Mouse (Mus musculus) kidney, embryonic 16.5 days (tissue): ENCODE results near the gene Csnk1g2. TPM values are rescaled to one million over a fixed set of nuclear protein-coding genes. Genes with fewer than 3 reads are reported as not detected.
"Not testable (repeated sequence)": the region's sequence is repeated elsewhere in the genome, so short reads cannot be mapped to it uniquely, and the experiment has no call there.

Experiments
- ATAC-seq: fragments of 200-750 bp; cut with Nextera tagmentation; 2 replicates; pipeline ENCODE4 v1.8.0; 2017; ENCODE audit warnings: moderate TSS enrichment; ENCODE audit not compliant: low FRiP score, low TSS enrichment
- H3K27ac ChIP-seq: fragments of 300-500 bp; sonication (generic); 2 replicates; pipeline ENCODE4 v1.5.1; 2014; ENCODE audit warnings: low read length
- H3K27me3 ChIP-seq: fragments of 300-500 bp; sonication (generic); 2 replicates; pipeline ENCODE4 v1.6.1; 2014; ENCODE audit warnings: low read length, control low read depth, mixed read lengths; ENCODE audit not compliant: insufficient read depth
- H3K36me3 ChIP-seq: fragments of 300-500 bp; sonication (generic); 2 replicates; pipeline ENCODE4 v1.6.1; 2014; ENCODE audit warnings: low read length, control low read depth, mixed read lengths; ENCODE audit not compliant: insufficient read depth
- H3K4me1 ChIP-seq: fragments of 300-500 bp; sonication (generic); 2 replicates; pipeline ENCODE4 v1.6.1; 2014; ENCODE audit warnings: low read length, control low read depth, mixed read lengths; ENCODE audit not compliant: insufficient read depth
- H3K4me2 ChIP-seq: fragments of 300-500 bp; sonication (generic); replicated peaks from 2 replicates; pipeline ENCODE4 v1.6.1; 2014; ENCODE audit warnings: low read depth, low read length
- H3K4me3 ChIP-seq: fragments of 300-500 bp; sonication (generic); 2 replicates; pipeline ENCODE4 v1.5.1; 2014; ENCODE audit warnings: mild to moderate bottlenecking, low read length
- H3K9ac ChIP-seq: fragments of 300-500 bp; sonication (generic); replicated peaks from 2 replicates; pipeline ENCODE4 v1.6.1; 2014; ENCODE audit warnings: low read length
- H3K9me3 ChIP-seq: fragments of 300-500 bp; sonication (generic); 2 replicates; pipeline ENCODE4 v1.6.1; 2016; ENCODE audit warnings: low read length, control low read depth
- WGBS: fragments of 180-500 bp; shearing (Covaris S2); extraction: QIAGEN DNeasy Blood & Tissue Kit; methylation state at CpG from one replicate; pipeline ENCODE4 v1.1.7; 2014; 5-methylcytosine and 5-hydroxymethylcytosine counted together
- polyA plus RNA-seq: library from polyadenylated mRNA; unstranded; fragments of >200 nt; fragmentation: Nextera tagmentation; extraction: Ambion mirVana; gene quantifications from 2 replicates; pipeline ENCODE4 v1.2.1, GENCODE M21; 2015

The Csnk1g2 gene
- polyA plus RNA-seq, 1 experiment from 2014 or later: 93.6 TPM

DNA sequence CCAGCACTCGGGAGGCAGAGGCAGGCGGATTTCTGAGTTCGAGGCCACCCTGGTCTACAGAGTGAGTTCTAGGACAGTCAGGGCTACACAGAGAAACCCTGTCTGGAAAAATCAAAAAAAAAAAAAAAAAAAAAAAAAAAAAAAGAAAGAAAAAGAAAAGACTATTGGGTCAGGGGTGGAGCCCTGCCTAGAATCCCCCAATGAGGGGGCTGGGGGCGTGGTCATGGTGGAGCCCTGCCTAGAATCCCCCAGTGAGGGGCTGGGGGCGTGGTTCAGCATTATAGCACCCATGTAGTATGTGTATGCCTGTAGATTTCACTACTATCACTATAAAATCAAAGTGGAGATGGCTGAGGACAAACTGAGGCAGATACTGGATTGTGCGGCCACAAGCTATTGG is 27.3 kb downstream of the Csnk1g2 start:
- H3K4me3 ChIP-seq, H3K27ac ChIP-seq, H3K4me1 ChIP-seq, H3K9ac ChIP-seq, ATAC-seq, H3K27me3 ChIP-seq, H3K4me2 ChIP-seq, H3K9me3 ChIP-seq: not testable (repeated sequence)
- 88% methylated on average over 6 of the region's 6 CpGs for WGBS
- peaks cover 30% of the 10 kb centered on the region for H3K36me3 ChIP-seq

- 89% methylated on average over 10 of the region's 10 CpGs for WGBS
- Histone ChIP-seq H3K9ac (no peak overlapping the region), H3K4me2 (no peak overlapping the region), H3K4me1 (peaks cover 13% of the 10 kb centered on the region), H3K4me3 (no peak overlapping the region), H3K36me3 (peaks cover 25% of the 10 kb centered on the region), H3K27me3 (no peaks in the 10 kb centered on the region), H3K27ac (no peak overlapping the region), H3K9me3 (no peaks in the 10 kb centered on the region)
- ATAC-seq: no peak
These were observed 27.8 kb downstream of the Csnk1g2 start for GRCm38 (mm10) chr10:80650392-80650791.

- 84% methylated on average over 6 of the region's 6 CpGs for WGBS
- ATAC-seq: no peak
- no peaks in the 10 kb centered on the region for H3K27me3 ChIP-seq
- no peak overlapping the region for H3K27ac ChIP-seq
- H3K4me3 ChIP-seq: no peak overlapping the region
- H3K9me3 ChIP-seq: no peaks in the 10 kb centered on the region
- H3K36me3 ChIP-seq: 0 out of 2 replicates have a peak, but pooled peaks cover 3% of the 10 kb centered on the region
- no peak overlapping the region for H3K9ac ChIP-seq
- H3K4me2 ChIP-seq: no peak overlapping the region
- H3K4me1 ChIP-seq: peaks cover 29% of the 10 kb centered on the region
These were observed 30.6 kb downstream of the Csnk1g2 start for GRCm38 (mm10) chr10:80653156-80653720.

- H3K27me3 ChIP-seq: no peaks in the 10 kb centered on the region
- peak overlapping the region; percentile 96 for H3K4me2 ChIP-seq
- peaks cover 34% of the 10 kb centered on the region for H3K4me1 ChIP-seq
- whole genome bisulfite sequencing: 79% methylated on average over 6 of the region's 6 CpGs
- H3K27ac ChIP-seq: no peak overlapping the region
- H3K9me3 ChIP-seq: no peaks in the 10 kb centered on the region
- no peak overlapping the region; the same call in 1 of the 2 replicates for H3K9ac ChIP-seq
- no peaks in the 10 kb centered on the region for H3K36me3 ChIP-seq
- 0 out of 2 replicates have a peak overlapping the region, but pooled peaks have one; percentile 3 for H3K4me3 ChIP-seq
- ATAC-seq: no peak
These were observed 32.2 kb downstream of the Csnk1g2 start for GRCm38 (mm10) chr10:80654866-80655265.

GRCm38 (mm10) chr10:80655406-80656129 is 32.9 kb downstream of the Csnk1g2 start:
- Histone ChIP-seq H3K9ac (peak overlapping the region; percentile 95), H3K9me3 (no peaks in the 10 kb centered on the region), H3K4me2 (peak overlapping the region; percentile 96), H3K36me3 (no peaks in the 10 kb centered on the region), H3K4me1 (peaks cover 34% of the 10 kb centered on the region), H3K4me3 (peak overlapping the region; percentile 91), H3K27ac (peak overlapping the region; percentile 56; the same call in 1 of the 2 replicates), H3K27me3 (no peaks in the 10 kb centered on the region)
- WGBS: 1% methylated on average over 12 of the region's 12 CpGs
- peak; percentile 47 for ATAC-seq

GRCm38 (mm10) chr10:80656130-80656862 is 33.7 kb downstream of the Csnk1g2 start:
- ATAC-seq: peak; percentile 80
- no peaks in the 10 kb centered on the region for H3K27me3 ChIP-seq
- WGBS: under 1% methylated on average over 60 of the region's 72 CpGs
- H3K9ac ChIP-seq: peak overlapping the region; percentile 95
- H3K4me2 ChIP-seq: peak overlapping the region; percentile 96
- H3K4me1 ChIP-seq: peaks cover 34% of the 10 kb centered on the region
- peak overlapping the region; percentile 91 for H3K4me3 ChIP-seq
- H3K27ac ChIP-seq: peak overlapping the region; percentile 95
- no peaks in the 10 kb centered on the region for H3K36me3 ChIP-seq
- H3K9me3 ChIP-seq: no peaks in the 10 kb centered on the region

GRCm38 (mm10) chr10:80656863-80657623 is 34.4 kb downstream of the Csnk1g2 start, which contains the start of gene Btbd2:
TSS of gene Btbd2 (minus strand) at chr10:80657071.
- WGBS: 21% methylated on average over 15 of the region's 15 CpGs
- H3K9ac ChIP-seq: peak within 1 kb of the TSS; percentile 95
- ATAC-seq: peak; percentile 60
- H3K4me2 ChIP-seq: peak within 1 kb of the TSS; percentile 96
- H3K27me3 ChIP-seq: no peaks in the 10 kb centered on the region
- no peaks in the 10 kb centered on the region for H3K9me3 ChIP-seq
- H3K4me1 ChIP-seq: peaks cover 34% of the 10 kb centered on the region
- no peaks in the 10 kb centered on the region for H3K36me3 ChIP-seq
- H3K27ac ChIP-seq: peak within 1 kb of the TSS; percentile 95
- peak within 1 kb of the TSS; percentile 91 for H3K4me3 ChIP-seq

- no peak for ATAC-seq
- 85% methylated on average over 14 of the region's 14 CpGs for WGBS
These were observed 35.7 kb downstream of the Csnk1g2 start for GRCm38 (mm10) chr10:80658194-80658840.

GRCm38 (mm10) chr10:80658841-80659202 is 36.2 kb downstream of the Csnk1g2 start:
- 58% methylated on average over 4 of the region's 4 CpGs for WGBS
- H3K9me3 ChIP-seq: no peaks in the 10 kb centered on the region
- no peak for ATAC-seq
- H3K27me3 ChIP-seq: no peaks in the 10 kb centered on the region
- 0 out of 2 replicates have a peak overlapping the region, but pooled peaks have one; percentile 31 for H3K4me2 ChIP-seq
- peaks cover 42% of the 10 kb centered on the region for H3K4me1 ChIP-seq
- no peak overlapping the region for H3K4me3 ChIP-seq
- H3K27ac ChIP-seq: peak overlapping the region; percentile 37; the same call in 1 of the 2 replicates
- H3K36me3 ChIP-seq: no peaks in the 10 kb centered on the region
- peak overlapping the region; percentile 51 for H3K9ac ChIP-seq

More at GRCm38 (mm10) chr10:80658194-80658840, 35.7 kb downstream of the Csnk1g2 start:
- H3K9me3 ChIP-seq: no peaks in the 10 kb centered on the region
- H3K4me2 ChIP-seq: no peak overlapping the region
- H3K9ac ChIP-seq: peak overlapping the region; percentile 51; the same call in 1 of the 2 replicates
- H3K27me3 ChIP-seq: no peaks in the 10 kb centered on the region
- peaks cover 37% of the 10 kb centered on the region for H3K4me1 ChIP-seq
- no peak overlapping the region for H3K27ac ChIP-seq
- no peaks in the 10 kb centered on the region for H3K36me3 ChIP-seq
- no peak overlapping the region for H3K4me3 ChIP-seq
